Mouse (Mus musculus) forebrain, embryonic 14.5 days (tissue): ENCODE results near the gene Hyal1. TPM values are rescaled to one million over a fixed set of nuclear protein-coding genes. Genes with fewer than 3 reads are reported as not detected.

Experiments
- ATAC-seq: fragments of 200-750 bp; cut with Nextera tagmentation; 2 replicates; pipeline ENCODE4 v1.8.0; 2017; ENCODE audit warnings: mild to moderate bottlenecking, moderate library complexity
- DNase-seq: peaks from one replicate; pipeline ENCODE4 v3.0.0-alpha.2; 2015; ENCODE audit warnings: low spot score
- H3K27ac ChIP-seq: fragments of 300-500 bp; sonication (generic); 2 replicates; pipeline ENCODE4 v1.5.1; 2014; ENCODE audit warnings: low read depth, mild to moderate bottlenecking, control low read depth, low read length, moderate library complexity
- H3K27me3 ChIP-seq: fragments of 300-500 bp; sonication (generic); replicated peaks from 2 replicates; pipeline ENCODE4 v1.6.1; 2014; ENCODE audit warnings: low read length, control low read depth, mixed read lengths; ENCODE audit not compliant: control insufficient read depth, insufficient read depth
- H3K36me3 ChIP-seq: fragments of 300-500 bp; sonication (generic); 2 replicates; pipeline ENCODE4 v1.6.1; 2014; ENCODE audit warnings: low read length, control low read depth; ENCODE audit not compliant: control insufficient read depth, insufficient read depth
- H3K4me1 ChIP-seq: fragments of 300-500 bp; sonication (generic); 2 replicates; pipeline ENCODE4 v1.6.1; 2014; ENCODE audit warnings: antibody characterized with exemption, low read length, control low read depth; ENCODE audit not compliant: control insufficient read depth, insufficient read depth
- H3K4me2 ChIP-seq: fragments of 300-500 bp; sonication (generic); 2 replicates; pipeline ENCODE4 v1.6.1; 2014; ENCODE audit warnings: mild to moderate bottlenecking, control low read depth, low read length
- H3K4me3 ChIP-seq: fragments of 300-500 bp; sonication (generic); 2 replicates; pipeline ENCODE4 v1.5.1; 2014; ENCODE audit warnings: low read depth, low read length, control low read depth
- H3K9ac ChIP-seq: fragments of 300-500 bp; sonication (generic); 2 replicates; pipeline ENCODE4 v1.6.1; 2014; ENCODE audit warnings: mild to moderate bottlenecking, low read length, control low read depth, moderate library complexity
- H3K9me3 ChIP-seq: fragments of 300-500 bp; sonication (generic); replicated peaks from 2 replicates; pipeline ENCODE4 v1.6.1; 2016; ENCODE audit warnings: low read length, control low read depth, mixed read lengths; ENCODE audit not compliant: control insufficient read depth
- WGBS: fragments of 180-500 bp; shearing (Covaris S2); extraction: QIAGEN DNeasy Blood & Tissue Kit; methylation state at CpG from one replicate; pipeline ENCODE4 v1.1.7; 2014; 5-methylcytosine and 5-hydroxymethylcytosine counted together
- polyA plus RNA-seq: library from polyadenylated mRNA; unstranded; fragments of >200 nt; fragmentation: Nextera tagmentation; extraction: Ambion mirVana; gene quantifications from 2 replicates; pipeline ENCODE4 v1.2.1, GENCODE M21; 2014

Hyal1 gene
- polyA plus RNA-seq, 1 experiment from 2014 or later = 2.6 TPM

DNA sequence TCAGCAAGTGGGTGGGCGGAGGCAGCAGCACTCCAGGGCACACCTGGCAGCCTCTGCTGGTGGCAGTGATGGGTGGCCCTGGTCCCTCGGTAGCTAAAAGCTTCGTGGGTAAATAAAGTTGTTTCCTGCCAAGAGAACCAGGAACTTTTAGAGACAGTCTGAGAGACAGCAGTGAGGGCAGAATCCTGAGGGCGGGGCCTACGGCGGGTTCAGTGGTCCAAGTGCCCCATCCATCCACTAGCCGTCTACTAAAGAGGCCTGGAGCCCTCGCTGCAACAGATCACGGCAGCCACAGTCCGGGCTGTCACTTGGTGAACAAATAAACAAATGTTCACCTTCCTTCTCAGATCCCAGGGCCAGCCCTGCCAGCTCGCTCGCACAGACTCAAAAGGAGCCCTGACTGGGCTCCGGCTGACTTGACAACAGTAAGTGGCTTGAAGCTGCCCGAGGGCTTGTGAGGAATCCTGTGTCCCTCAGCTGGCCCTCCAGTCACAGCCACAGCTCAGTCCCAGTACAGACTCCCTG lies 53.2 kb downstream of the Hyal1 start:
- ATAC-seq (peak; percentile 8; the same call in 1 of the 2 replicates), DNase-seq (peak; percentile 69)
- H3K9ac ChIP-seq = peak overlapping the region; percentile 69
- peak overlapping the region; percentile 96 for H3K27ac ChIP-seq
- no peaks in the 10 kb centered on the region for H3K9me3 ChIP-seq
- 4% methylated on average over 14 of the region's 14 CpGs for WGBS
- H3K27me3 ChIP-seq = no peaks in the 10 kb centered on the region
- peaks cover 14% of the 10 kb centered on the region for H3K36me3 ChIP-seq
- H3K4me1 ChIP-seq = peaks cover 69% of the 10 kb centered on the region
- H3K4me3 ChIP-seq = peak overlapping the region; percentile 7; the same call in 1 of the 2 replicates
- peak overlapping the region; percentile 48 for H3K4me2 ChIP-seq

DNA sequence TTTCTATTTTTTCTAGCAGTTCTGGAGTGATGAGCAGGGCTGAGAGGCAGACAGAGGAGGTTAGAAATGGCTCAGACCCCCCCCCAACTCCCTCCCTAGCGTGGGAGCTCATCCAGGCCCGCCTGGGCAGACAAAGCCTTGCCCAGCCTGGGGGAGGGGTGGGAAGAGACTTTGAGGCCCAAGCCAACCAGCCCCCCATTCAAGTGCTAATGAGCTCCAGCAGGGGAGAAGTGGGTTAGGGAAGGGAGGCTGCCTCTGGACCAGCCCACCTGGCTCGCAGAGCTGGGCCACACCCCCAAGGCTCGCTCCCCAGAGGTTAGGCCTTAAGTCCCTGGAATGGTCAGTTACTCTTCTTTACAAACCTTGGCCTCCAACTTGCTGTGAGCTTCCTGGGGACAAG lies 53.8 kb downstream of the Hyal1 start:
- Histone ChIP-seq H3K36me3 (0 out of 2 replicates have a peak, but pooled peaks cover 9% of the 10 kb centered on the region), H3K9ac (peak overlapping the region; percentile 69), H3K4me3 (0 out of 2 replicates have a peak overlapping the region, but pooled peaks have one; percentile 7), H3K27me3 (no peaks in the 10 kb centered on the region), H3K4me2 (peak overlapping the region; percentile 48), H3K4me1 (peaks cover 69% of the 10 kb centered on the region), H3K27ac (peak overlapping the region; percentile 96), H3K9me3 (no peaks in the 10 kb centered on the region)
- ATAC-seq = peak; percentile 36
- 0% methylated on average over 4 of the region's 4 CpGs for WGBS
- DNase-seq = peak; percentile 92

Other genes starting within 250 kb of the Hyal1 start
- 14.0 and 15.7 TPM in 2 replicates for gene Hemk1, start 238.6 kb upstream of the Hyal1 start, polyA plus RNA-seq
- gene 6430571L13Rik, start 236.3 kb upstream of the Hyal1 start, polyA plus RNA-seq = 2.0 and 2.3 TPM in 2 replicates
- gene Cacna2d2, start 177.3 kb upstream of the Hyal1 start, polyA plus RNA-seq = 4.2 and 4.3 TPM in 2 replicates
- gene Tmem115, start 43.0 kb upstream of the Hyal1 start, polyA plus RNA-seq = 44.4 and 53.4 TPM in 2 replicates
- gene Cyb561d2, start 34.7 kb upstream of the Hyal1 start, polyA plus RNA-seq = 33.1 and 38.0 TPM in 2 replicates
- 83.2 and 83.8 TPM in 2 replicates for gene Nprl2, start 34.7 kb upstream of the Hyal1 start, polyA plus RNA-seq
- gene Zmynd10, start 29.6 kb upstream of the Hyal1 start, polyA plus RNA-seq = 4.3 and 4.6 TPM in 2 replicates
- gene Rassf1, start 25.4 kb upstream of the Hyal1 start, polyA plus RNA-seq = 34.7 and 37.1 TPM in 2 replicates
- gene Tusc2, start 13.7 kb upstream of the Hyal1 start, polyA plus RNA-seq = 105 and 107 TPM in 2 replicates
- 98.0 and 109 TPM in 2 replicates for gene Hyal2, start 9.0 kb upstream of the Hyal1 start, polyA plus RNA-seq
- 17.4 and 18.7 TPM in 2 replicates for gene Naa80, start 2.0 kb downstream of the Hyal1 start, polyA plus RNA-seq
- 0.66 and 1.0 TPM in 2 replicates for gene Hyal3, start 3.9 kb downstream of the Hyal1 start, polyA plus RNA-seq
- gene Ifrd2, start 10.7 kb downstream of the Hyal1 start, polyA plus RNA-seq = 18.7 and 19.1 TPM in 2 replicates
- gene Sema3b, start 32.3 kb downstream of the Hyal1 start, polyA plus RNA-seq = 0.85 and 1.3 TPM in 2 replicates
- gene Gnai2, start 58.4 kb downstream of the Hyal1 start, polyA plus RNA-seq = 371 and 423 TPM in 2 replicates
- 32.8 and 32.9 TPM in 2 replicates for gene Slc38a3, start 92.6 kb downstream of the Hyal1 start, polyA plus RNA-seq
- 0.28 and 0.66 TPM in 2 replicates for gene Gnat1, start 102.8 kb downstream of the Hyal1 start, polyA plus RNA-seq
- gene Sema3f, start 133.5 kb downstream of the Hyal1 start, polyA plus RNA-seq = 7.4 and 12.2 TPM in 2 replicates
- gene Rbm5, start 194.1 kb downstream of the Hyal1 start, polyA plus RNA-seq = 188 and 210 TPM in 2 replicates